Mouse (Mus musculus) small intestine, adult 2 months (tissue): ENCODE results near the gene Prdm2. TPM values are rescaled to one million over a fixed set of nuclear protein-coding genes. Genes with fewer than 3 reads are reported as not detected.

ENCODE experiments used
- H3K27ac ChIP-seq: fragments of 200-500 bp; 2 replicates; pipeline ENCODE4 v1.5.1; 2012; ENCODE audit warnings: low read depth, low read length, control low read depth, inconsistent platforms; ENCODE audit not compliant: insufficient read depth
- H3K27me3 ChIP-seq: fragments of 200-500 bp; 2 replicates; pipeline ENCODE4 v1.6.1; 2012; ENCODE audit warnings: mild to moderate bottlenecking, moderate library complexity, low read length, inconsistent platforms; ENCODE audit not compliant: control insufficient read depth, insufficient read depth
- H3K36me3 ChIP-seq: fragments of 200-500 bp; 2 replicates; pipeline ENCODE4 v1.6.1; 2012; ENCODE audit warnings: mild to moderate bottlenecking, low read length, control low read depth, inconsistent platforms; ENCODE audit not compliant: control insufficient read depth, insufficient read depth
- H3K4me1 ChIP-seq: fragments of 200-500 bp; 2 replicates; pipeline ENCODE4 v1.6.1; 2012; ENCODE audit warnings: low read length, inconsistent platforms, mixed read lengths; ENCODE audit not compliant: control insufficient read depth, insufficient read depth, insufficient read length
- H3K4me3 ChIP-seq: fragments of 200-500 bp; 2 replicates; pipeline ENCODE4 v1.5.1; 2012; ENCODE audit warnings: low read depth, mild to moderate bottlenecking, control low read depth, inconsistent platforms, low read length, moderate library complexity
- CTCF ChIP-seq: fragments of 200-500 bp; IDR thresholded peaks from 2 replicates; pipeline ENCODE4 v1.5.1; 2012; ENCODE audit warnings: low read depth, mild to moderate bottlenecking, control low read depth, inconsistent platforms, low read length, moderate library complexity, mixed read lengths; ENCODE audit not compliant: insufficient replicate concordance, insufficient read length; ENCODE audit errors: extremely low read depth
- POLR2A ChIP-seq: fragments of 200-500 bp; IDR thresholded peaks from 2 replicates; pipeline ENCODE4 v1.6.1; 2012; ENCODE audit warnings: low read depth, mild to moderate bottlenecking, control low read depth, inconsistent platforms, low read length, moderate library complexity
- WGBS: fragments of 180-500 bp; shearing (Covaris S2); methylation state at CpG from one replicate; pipeline ENCODE4 v1.1.7; 2018; 5-methylcytosine and 5-hydroxymethylcytosine counted together
- polyA plus RNA-seq: library from polyadenylated mRNA; depleted of rRNA; stranded (reverse); fragments of >200 nt; gene quantifications from 2 replicates; pipeline ENCODE4 v1.2.3, GENCODE M21; 2012

Prdm2 gene
- polyA plus RNA-seq, 1 experiment: 12.3 TPM

DNA sequence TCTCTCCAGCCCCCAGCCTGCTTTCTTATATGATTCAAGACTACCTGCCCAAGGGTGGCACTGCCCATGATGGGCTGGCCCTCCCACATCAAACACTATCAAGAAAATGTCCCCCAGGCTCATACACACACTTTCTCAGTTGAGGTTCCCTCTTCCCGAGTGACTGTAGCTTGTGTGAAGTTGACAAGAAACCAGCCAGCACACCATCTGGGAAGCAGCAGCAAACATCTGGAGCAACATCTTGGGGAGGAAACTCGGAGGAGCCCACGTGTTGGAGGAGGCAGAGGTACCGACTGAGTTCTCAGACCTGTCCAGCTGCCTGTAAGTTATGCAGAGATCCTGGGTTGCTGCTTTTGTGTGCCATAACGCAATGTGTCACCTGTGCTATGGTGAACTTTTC lies 108.1 kb downstream of the Prdm2 start:
- Histone ChIP-seq H3K27ac (no peak overlapping the region), H3K27me3 (no peaks in the 10 kb centered on the region), H3K4me3 (no peak overlapping the region), H3K36me3 (peaks cover 8% of the 10 kb centered on the region; the same call in 1 of the 2 replicates), H3K4me1 (peaks cover 8% of the 10 kb centered on the region)
- TF ChIP-seq CTCF: no peak
- TF ChIP-seq POLR2A: no peak
- WGBS: 65% methylated on average over 5 of the region's 5 CpGs

DNA sequence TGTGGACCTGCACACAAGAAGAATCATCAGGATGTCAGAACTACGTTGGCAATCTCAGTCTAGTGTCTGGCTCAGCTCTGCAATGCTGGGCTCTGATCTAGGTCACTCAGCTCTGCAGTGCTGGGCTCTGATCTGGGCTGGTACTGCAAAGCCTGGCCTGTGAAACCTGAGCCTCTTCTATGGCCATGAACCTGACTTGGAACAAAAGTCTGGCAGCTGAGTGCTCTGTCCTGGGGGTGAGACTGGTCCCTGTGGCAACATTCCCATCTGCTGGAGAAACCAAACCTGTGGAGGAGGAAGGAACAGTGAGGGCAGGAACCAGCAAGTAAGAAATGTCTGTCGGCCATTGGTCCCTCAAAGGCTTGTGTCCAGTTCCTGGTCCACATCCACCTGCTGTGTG lies 109.0 kb downstream of the Prdm2 start:
- Histone ChIP-seq H3K4me3 (no peak overlapping the region), H3K4me1 (peaks cover 5% of the 10 kb centered on the region; the same call in 1 of the 2 replicates), H3K36me3 (peaks cover 1% of the 10 kb centered on the region; the same call in 1 of the 2 replicates), H3K27me3 (no peaks in the 10 kb centered on the region), H3K27ac (no peak overlapping the region)
- TF ChIP-seq CTCF (no peak), POLR2A (no peak)
- WGBS: 55% methylated on average over 2 of the region's 2 CpGs

DNA sequence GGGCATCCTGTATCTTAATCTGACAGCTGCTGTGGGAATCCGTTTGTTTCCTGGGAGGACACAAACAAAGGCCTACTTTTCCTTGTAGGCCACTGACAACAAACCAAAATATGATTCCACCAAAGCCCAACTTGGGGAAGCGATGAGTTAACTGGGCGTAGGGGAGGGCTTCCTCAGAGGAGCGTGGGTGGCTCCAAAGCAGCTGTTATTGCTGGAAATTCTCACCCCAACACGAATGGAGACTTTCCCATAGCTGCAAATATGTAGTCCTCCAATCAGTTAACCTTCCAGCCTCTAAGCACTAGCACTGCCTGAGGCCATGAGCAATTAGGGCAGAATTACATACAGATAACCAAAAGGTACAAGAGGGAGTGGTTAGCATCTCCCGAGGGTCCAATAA lies 112.6 kb downstream of the Prdm2 start:
- 52% methylated on average over 6 of the region's 6 CpGs for WGBS

DNA sequence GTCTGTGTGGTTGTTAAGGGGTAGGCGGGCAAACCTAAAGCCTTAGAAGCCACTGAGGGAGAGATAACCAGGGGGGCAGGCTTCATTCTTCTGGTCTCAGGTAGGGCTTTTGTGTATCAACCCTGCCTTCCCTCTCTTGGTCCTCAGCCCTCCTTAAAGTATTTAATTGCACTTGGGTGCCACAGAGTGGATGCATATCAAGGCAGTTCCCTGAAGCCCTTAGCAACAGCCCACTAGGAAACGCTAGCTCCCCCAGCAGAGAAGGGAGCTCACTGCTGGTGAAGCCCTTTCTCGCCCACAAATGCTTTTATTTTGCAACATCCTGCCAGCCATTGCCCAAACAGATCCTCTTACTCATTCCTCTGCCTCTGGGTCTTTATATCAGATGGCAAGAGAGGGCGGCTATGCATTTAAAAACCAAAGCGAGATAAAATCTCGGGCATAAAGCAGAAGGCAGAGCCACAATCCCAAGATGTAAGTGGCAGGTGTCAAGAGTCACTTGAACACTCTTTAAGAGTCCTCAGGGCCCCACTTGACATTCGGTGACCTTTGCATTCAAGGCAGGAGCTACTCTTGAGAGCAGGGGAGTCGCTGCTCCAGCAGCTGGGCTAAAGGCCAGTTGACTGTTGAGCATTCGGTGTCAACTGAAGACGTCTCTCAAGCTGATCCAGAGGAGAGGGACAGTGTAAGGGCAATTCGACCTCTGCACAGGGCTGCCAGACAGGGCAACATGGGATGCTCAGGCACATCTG lies 113.3 kb downstream of the Prdm2 start:
- TF ChIP-seq POLR2A (no peak), CTCF (no peak)
- H3K4me1 ChIP-seq: no peaks in the 10 kb centered on the region
- no peak overlapping the region for H3K27ac ChIP-seq
- WGBS: 53% methylated on average over 11 of the region's 11 CpGs
- H3K4me3 ChIP-seq: no peak overlapping the region
- H3K36me3 ChIP-seq: no peaks in the 10 kb centered on the region
- H3K27me3 ChIP-seq: no peaks in the 10 kb centered on the region

More for the DNA sequence above, 112.6 kb downstream of the Prdm2 start:
- no peak overlapping the region for H3K4me3 ChIP-seq
- no peaks in the 10 kb centered on the region for H3K4me1 ChIP-seq
- no peaks in the 10 kb centered on the region for H3K27me3 ChIP-seq
- H3K36me3 ChIP-seq: no peaks in the 10 kb centered on the region
- TF ChIP-seq POLR2A: no peak
- no peak for TF ChIP-seq CTCF
- H3K27ac ChIP-seq: no peak overlapping the region

DNA sequence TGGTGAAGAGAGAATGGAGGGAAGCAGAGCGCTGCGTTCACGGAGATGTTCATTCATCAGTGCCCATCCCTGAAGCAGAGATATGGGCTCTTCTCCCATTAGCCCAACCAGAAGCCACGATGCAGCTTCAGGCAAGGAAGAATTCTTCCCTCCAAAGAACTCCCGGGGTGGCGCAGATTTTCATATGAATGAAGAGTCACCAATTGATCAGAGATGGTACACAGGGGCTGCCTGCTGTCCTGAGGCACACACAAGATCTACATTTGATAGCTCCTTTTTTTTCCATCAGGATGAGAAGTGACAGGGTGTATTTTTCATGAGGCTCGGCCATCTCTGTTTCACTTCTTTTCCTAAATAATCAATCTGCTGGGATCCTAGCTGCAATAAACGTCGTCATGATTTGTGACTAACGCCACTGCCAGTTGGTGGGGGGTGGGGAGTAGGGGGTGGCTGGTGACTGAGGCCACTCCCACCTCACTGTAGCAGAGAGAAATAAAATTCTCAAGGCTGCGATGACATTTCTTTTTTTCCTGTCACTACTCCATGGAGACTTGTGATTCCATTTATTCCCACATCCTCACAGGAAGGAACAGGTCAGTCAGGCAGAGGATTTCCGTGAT lies 120.6 kb downstream of the Prdm2 start:
- TF ChIP-seq POLR2A: no peak
- TF ChIP-seq CTCF: no peak
- no peaks in the 10 kb centered on the region for H3K4me1 ChIP-seq
- H3K27ac ChIP-seq: no peak overlapping the region
- WGBS: 31% methylated on average over 12 of the region's 12 CpGs
- no peaks in the 10 kb centered on the region for H3K36me3 ChIP-seq
- H3K27me3 ChIP-seq: no peaks in the 10 kb centered on the region
- no peak overlapping the region for H3K4me3 ChIP-seq

DNA sequence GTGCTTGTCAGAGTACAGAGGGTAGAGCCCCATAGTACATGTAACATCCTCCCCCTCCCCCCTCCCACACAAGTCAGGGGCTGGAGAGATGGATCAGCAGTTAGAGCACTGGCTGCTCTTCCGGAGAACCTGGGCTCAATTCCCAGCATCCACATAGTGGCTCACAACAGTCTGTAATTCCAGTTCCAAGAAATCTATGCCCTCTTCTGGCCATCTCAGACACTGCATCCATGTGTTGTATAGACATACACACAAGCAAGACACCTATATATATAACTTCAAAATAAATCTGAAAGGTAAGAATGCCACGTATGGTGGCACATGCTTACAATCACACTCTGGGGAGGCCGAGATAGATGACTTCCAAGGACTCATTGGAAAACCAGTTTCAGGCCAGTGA lies 122.2 kb downstream of the Prdm2 start:
- H3K27me3 ChIP-seq: no peaks in the 10 kb centered on the region
- H3K27ac ChIP-seq: no peak overlapping the region
- H3K36me3 ChIP-seq: no peaks in the 10 kb centered on the region
- no peaks in the 10 kb centered on the region for H3K4me1 ChIP-seq
- no peak overlapping the region for H3K4me3 ChIP-seq
- TF ChIP-seq POLR2A (no peak), CTCF (no peak)
- WGBS: 97% methylated on average over 3 of the region's 3 CpGs

DNA sequence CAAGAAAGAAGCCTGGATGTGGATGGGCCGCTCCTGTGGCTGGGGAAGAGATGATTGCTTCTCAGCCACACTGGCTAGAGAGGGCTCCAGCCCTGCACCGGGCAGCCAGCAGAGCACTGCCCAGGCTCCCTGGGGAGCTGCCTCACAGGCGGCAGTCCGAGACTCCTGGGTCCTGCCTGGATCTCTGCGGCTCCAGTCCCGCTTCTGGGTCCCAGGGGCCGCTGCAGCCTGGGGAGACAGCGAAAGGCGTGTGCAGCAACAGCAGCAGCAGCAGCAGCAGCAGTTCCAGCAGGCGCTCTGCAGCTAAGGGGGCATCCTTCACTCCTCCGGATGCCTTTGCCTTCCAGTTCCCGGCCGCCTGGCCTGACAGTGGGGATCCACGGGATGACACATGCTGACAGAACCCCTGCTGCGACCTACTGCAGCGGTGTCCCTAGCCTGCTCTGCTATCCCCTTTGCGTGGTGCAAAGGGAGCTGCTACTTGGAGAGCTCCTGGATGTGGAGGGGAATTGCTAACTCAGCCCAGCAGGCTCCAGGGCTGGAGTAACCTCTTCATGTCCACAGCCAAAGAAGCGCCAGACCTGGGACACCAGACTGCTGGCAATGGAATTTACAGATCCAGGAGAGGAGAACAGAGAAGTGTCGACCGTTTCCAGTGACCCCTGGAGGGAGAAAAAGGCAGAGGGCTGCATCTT lies 138.6 kb downstream of the Prdm2 start:
- no peaks in the 10 kb centered on the region for H3K27me3 ChIP-seq
- H3K4me3 ChIP-seq: no peak overlapping the region
- no peak overlapping the region for H3K27ac ChIP-seq
- WGBS: 12% methylated on average over 20 of the region's 20 CpGs
- no peaks in the 10 kb centered on the region for H3K36me3 ChIP-seq
- H3K4me1 ChIP-seq: no peaks in the 10 kb centered on the region
- TF ChIP-seq CTCF: no peak
- TF ChIP-seq POLR2A: no peak
